Mouse (Mus musculus): ENCODE data around the gene Pm20d2.

- TF ChIP-seq POLR2A (IDR thresholded peaks at IDR 0.05; ENCODE audit: extremely low read depth, insufficient read depth, low read length) (no peak), CTCF (IDR thresholded peaks at IDR 0.05; ENCODE audit: extremely low read depth, insufficient read depth, low read length) (no peak)
Observed at GRCm38 (mm10) chr4:33229639-33230038, 40.1 kb upstream of the Pm20d2 start.

Measured in cortical plate, adult 2 months (tissue).